In genomic region chr5:100499243-100499642, GRCm38 (mm10) we compare ENCODE assay signal across 8 mouse cellular contexts. TPM values are rescaled to one million over a fixed set of nuclear protein-coding genes. Genes with fewer than 3 reads are reported as not detected.
DNase-seq lines count a peak whose midpoint lies in the region; ATAC-seq and TF ChIP-seq lines count a peak whose summit lies in the region.

No protein-coding gene starts in this region.

- peak overlapping the region; percentile 90 for H3K4me2 ChIP-seq in forebrain, postnatal 0 days (ENCODE audit: low read depth)
- H3K4me2 ChIP-seq in liver, embryonic 16.5 days (ENCODE audit: low read depth, low read length) = peak overlapping the region; percentile 86

- no peaks in the 10 kb centered on the region for H3K27me3 ChIP-seq in heart, adult 2 months (ENCODE audit: control insufficient read depth, insufficient read depth, low read length)
- no peaks in the 10 kb centered on the region for H3K27me3 ChIP-seq in G1E (ENCODE audit: insufficient read depth, low read length)
- no peaks in the 10 kb centered on the region for H3K27me3 ChIP-seq in forebrain, postnatal 0 days (ENCODE audit: insufficient read depth, low read length)
- H3K27me3 ChIP-seq in liver, embryonic 16.5 days (ENCODE audit: control insufficient read depth, insufficient read depth, low read depth, low read length) = no peaks in the 10 kb centered on the region

- TF ChIP-seq EP300 in heart, adult 2 months (IDR thresholded peaks at IDR 0.05; ENCODE audit: insufficient read depth, low read depth, low read length) = no peak

- no peak for DNase-seq in heart, adult 2 months
- no peak for DNase-seq in heart, postnatal 25 days (ENCODE audit: low spot score)
- DNase-seq in G1E (ENCODE audit: low spot score) = no peak
- no peak for DNase-seq in forebrain, postnatal 0 days
- DNase-seq in ovary, postnatal 10 days (ENCODE audit: low spot score) = no peak
- no peak for DNase-seq in cerebellum, adult 11 months
- no peak for DNase-seq in kidney, postnatal 4 days

- no peak overlapping the region for H3K27ac ChIP-seq in heart, adult 2 months
- H3K27ac ChIP-seq in forebrain, postnatal 0 days (ENCODE audit: low read depth, low read length) = no peak overlapping the region
- peak overlapping the region; percentile 97 for H3K27ac ChIP-seq in liver, embryonic 16.5 days (ENCODE audit: low read length)

- H3K4me1 ChIP-seq in heart, adult 2 months (ENCODE audit: control insufficient read depth, insufficient read depth, low read length) = peaks cover 2% of the 10 kb centered on the region
- H3K4me1 ChIP-seq in G1E (ENCODE audit: insufficient read depth, low read depth, low read length) = peaks cover 37% of the 10 kb centered on the region
- H3K4me1 ChIP-seq in forebrain, postnatal 0 days (ENCODE audit: insufficient read depth) = peaks cover 18% of the 10 kb centered on the region
- H3K4me1 ChIP-seq in liver, embryonic 16.5 days (ENCODE audit: control insufficient read depth, low read depth, low read length) = peaks cover 19% of the 10 kb centered on the region

- TF ChIP-seq CTCF in heart, adult 2 months (IDR thresholded peaks at IDR 0.05) = no peak
- no peak for TF ChIP-seq CTCF in G1E (IDR thresholded peaks at IDR 0.05; ENCODE audit: low read depth, low read length)
- no peak for TF ChIP-seq CTCF in forebrain, postnatal 0 days (IDR thresholded peaks at IDR 0.05; ENCODE audit: low read depth)

- H3K4me3 ChIP-seq in heart, adult 2 months = peak overlapping the region; percentile 55; the same call in 1 of the 2 replicates
- peak overlapping the region; percentile 83 for H3K4me3 ChIP-seq in G1E (ENCODE audit: low read depth, low read length)
- H3K4me3 ChIP-seq in forebrain, postnatal 0 days (ENCODE audit: low read depth, low read length) = peak overlapping the region; percentile 94
- peak overlapping the region; percentile 91 for H3K4me3 ChIP-seq in liver, embryonic 16.5 days (ENCODE audit: low read depth, low read length)

- peaks cover 3% of the 10 kb centered on the region for H3K79me2 ChIP-seq in heart, adult 2 months (replicated peaks; ENCODE audit: control insufficient read depth, insufficient read depth, low read length)

- ATAC-seq in G1E (ENCODE audit: extremely low read depth, insufficient number of reproducible peaks, low FRiP score, poor library complexity, severe bottlenecking) = no peak
- no peak for ATAC-seq in forebrain, postnatal 0 days
- ATAC-seq in liver, embryonic 16.5 days (ENCODE audit: low read depth) = no peak

- H3K36me3 ChIP-seq in heart, adult 2 months (ENCODE audit: control insufficient read depth, insufficient read depth, low read length) = peaks cover 7% of the 10 kb centered on the region; the same call in 1 of the 2 replicates
- H3K36me3 ChIP-seq in G1E (replicated peaks) = peaks cover 8% of the 10 kb centered on the region
- H3K36me3 ChIP-seq in forebrain, postnatal 0 days (ENCODE audit: insufficient read depth) = no peaks in the 10 kb centered on the region
- no peaks in the 10 kb centered on the region for H3K36me3 ChIP-seq in liver, embryonic 16.5 days (ENCODE audit: control insufficient read depth, insufficient read depth)

- 12% methylated on average over 2 of the region's 2 CpGs for WGBS in heart, adult 2 months
- 17% methylated on average over 2 of the region's 2 CpGs for WGBS in forebrain, postnatal 0 days
- 7% methylated on average over 2 of the region's 2 CpGs for WGBS in liver, embryonic 16.5 days (ENCODE audit: insufficient replicate concordance)

- intact Hi-C loops in heart, adult 2 months (cut with DNase I) = loop anchor here (2.0 to 5.0 kb wide), 3 partner anchors 67 to 462 kb away; partner anchors contain the start of genes Enoph1, Hnrnpdl and Sec31a
- intact Hi-C loops in heart, postnatal 25 days (cut with DNase I) = loop anchor here (2.0 to 5.0 kb wide), 2 partner anchors 20 to 67 kb away; partner anchors contain the start of gene Cops4

- TF ChIP-seq POLR2A in heart, adult 2 months (IDR thresholded peaks at IDR 0.05; ENCODE audit: insufficient read depth, low read depth, low read length) = no peak

- no peaks in the 10 kb centered on the region for H3K9me3 ChIP-seq in G1E (replicated peaks)
- no peaks in the 10 kb centered on the region for H3K9me3 ChIP-seq in forebrain, postnatal 0 days (ENCODE audit: low read length)
- no peaks in the 10 kb centered on the region for H3K9me3 ChIP-seq in liver, embryonic 16.5 days (replicated peaks; ENCODE audit: control insufficient read depth, low read length)

- no peak overlapping the region for H3K9ac ChIP-seq in heart, adult 2 months (ENCODE audit: low read depth, low read length)
- H3K9ac ChIP-seq in forebrain, postnatal 0 days = no peak overlapping the region; the same call in 1 of the 2 replicates
- H3K9ac ChIP-seq in liver, embryonic 16.5 days (ENCODE audit: low read depth, low read length) = peak overlapping the region; percentile 95

RNA-seq across cellular contexts. Expression of gene Lin54, which starts 1.2 kb away (rescaled TPM):
- total RNA-seq in heart, adult 2 months (2021) = 1 to 10 TPM; 7.2 to 8.3 TPM
- 3.1 and 3.4 TPM in 2 replicates for polyA plus RNA-seq in heart, adult 2 months (2012; rRNA removed)
- total RNA-seq in heart, postnatal 25 days (2021) = 1 to 10 TPM; 8.2 to 9.4 TPM
- 75.2 and 76.0 TPM in 2 replicates for total RNA-seq in G1E (2014; fragmentation: Nextera tagmentation)
- total RNA-seq in G1E (2017) = 79.3 and 80.4 TPM in 2 replicates
- polyA plus RNA-seq in G1E (2012) = 2.2 and 2.7 TPM in 2 replicates
- total RNA-seq in forebrain, postnatal 0 days (2014; rRNA removed) = 14.0 and 14.2 TPM in 2 replicates
- polyA plus RNA-seq in forebrain, postnatal 0 days (2015; fragmentation: Nextera tagmentation; extraction: Ambion mirVana) = 4.8 and 7.2 TPM in 2 replicates
- 9.2 and 9.6 TPM in 2 replicates for polyA plus RNA-seq in liver, embryonic 16.5 days (2015; fragmentation: Nextera tagmentation; extraction: Ambion mirVana)

RNA-seq across cellular contexts. Expression of gene Cops4, which starts 18.9 kb away (rescaled TPM):
- total RNA-seq in heart, adult 2 months (2021) = 10 to 100 TPM; 84.8 to 86.2 TPM
- 37.9 and 57.3 TPM in 2 replicates for polyA plus RNA-seq in heart, adult 2 months (2012; rRNA removed)
- total RNA-seq in heart, postnatal 25 days (2021) = 10 to 100 TPM; 79.7 to 85.4 TPM
- total RNA-seq in G1E (2014; fragmentation: Nextera tagmentation) (76.7 and 84.4 TPM in 2 replicates), G1E (2017) (120 and 129 TPM in 2 replicates)
- polyA plus RNA-seq in G1E (2012) = 4.9 and 11.9 TPM in 2 replicates
- total RNA-seq in forebrain, postnatal 0 days (2014; rRNA removed) = 136 and 159 TPM in 2 replicates
- polyA plus RNA-seq in forebrain, postnatal 0 days (2015; fragmentation: Nextera tagmentation; extraction: Ambion mirVana) = 172 and 184 TPM in 2 replicates
- polyA plus RNA-seq in liver, embryonic 16.5 days (2015; fragmentation: Nextera tagmentation; extraction: Ambion mirVana) = 59.1 and 66.6 TPM in 2 replicates
